Mouse (Mus musculus) forebrain, embryonic 13.5 days (tissue): ENCODE data around the gene Gpa33. TPM values are rescaled to one million over a fixed set of nuclear protein-coding genes. Genes with fewer than 3 reads are reported as not detected.

Experiments
- ATAC-seq: fragments of 200-750 bp; cut with Nextera tagmentation; 2 replicates; pipeline ENCODE4 v1.8.0; 2017
- H3K27ac ChIP-seq: fragments of 300-500 bp; sonication (generic); 2 replicates; pipeline ENCODE4 v1.5.1; 2015; ENCODE audit warnings: inconsistent platforms, mild to moderate bottlenecking, moderate library complexity
- H3K27me3 ChIP-seq: fragments of 300-500 bp; sonication (generic); 2 replicates; pipeline ENCODE4 v1.6.1; 2015; ENCODE audit warnings: mild to moderate bottlenecking, inconsistent platforms
- H3K36me3 ChIP-seq: fragments of 300-500 bp; sonication (generic); 2 replicates; pipeline ENCODE4 v1.6.1; 2015; ENCODE audit warnings: mild to moderate bottlenecking, inconsistent platforms; ENCODE audit not compliant: poor library complexity, severe bottlenecking
- H3K4me1 ChIP-seq: fragments of 300-500 bp; sonication (generic); 2 replicates; pipeline ENCODE4 v1.6.1; 2015; ENCODE audit warnings: inconsistent platforms
- H3K4me2 ChIP-seq: fragments of 300-500 bp; sonication (generic); 2 replicates; pipeline ENCODE4 v1.6.1; 2015; ENCODE audit warnings: inconsistent platforms, mild to moderate bottlenecking, moderate library complexity
- H3K4me3 ChIP-seq: fragments of 300-500 bp; sonication (generic); 2 replicates; pipeline ENCODE4 v1.5.1; 2015; ENCODE audit warnings: mild to moderate bottlenecking, inconsistent platforms
- H3K9ac ChIP-seq: fragments of 300-500 bp; sonication (generic); 2 replicates; pipeline ENCODE4 v1.6.1; 2015; ENCODE audit warnings: mild to moderate bottlenecking, inconsistent platforms
- H3K9me3 ChIP-seq: fragments of 300-500 bp; sonication (generic); replicated peaks from 2 replicates; pipeline ENCODE4 v1.6.1; 2016; ENCODE audit warnings: inconsistent platforms
- WGBS: fragments of 180-500 bp; shearing (Covaris S2); methylation state at CpG from one replicate; pipeline ENCODE4 v1.1.7; 2015; 5-methylcytosine and 5-hydroxymethylcytosine counted together
- polyA plus RNA-seq: library from polyadenylated mRNA; unstranded; fragments of >200 nt; fragmentation: Nextera tagmentation; extraction: Ambion mirVana; gene quantifications from 2 replicates; pipeline ENCODE4 v1.2.1, GENCODE M21; 2015

Gpa33 gene
- not detected in 2 replicates for polyA plus RNA-seq

GRCm38 (mm10) chr1:166130224-166130860 lies at the start of gene Gpa33:
Gpa33 (plus strand) TSS chr1:166130238.
- H3K27me3 ChIP-seq = no peaks in the 10 kb centered on the region
- H3K27ac ChIP-seq = no peak within 1 kb of the TSS
- no peak within 1 kb of the TSS for H3K4me2 ChIP-seq
- no peak within 1 kb of the TSS for H3K9ac ChIP-seq
- no peaks in the 10 kb centered on the region for H3K9me3 ChIP-seq
- WGBS = 80% methylated on average over 5 of the region's 5 CpGs
- no peak within 1 kb of the TSS for H3K4me3 ChIP-seq
- ATAC-seq = no peak
- no peaks in the 10 kb centered on the region for H3K4me1 ChIP-seq
- H3K36me3 ChIP-seq = no peaks in the 10 kb centered on the region

GRCm38 (mm10) chr1:166088446-166089170 lies 41.4 kb upstream of the Gpa33 start:
- no peak overlapping the region for H3K27ac ChIP-seq
- peaks cover 7% of the 10 kb centered on the region for H3K4me1 ChIP-seq
- H3K36me3 ChIP-seq = no peaks in the 10 kb centered on the region
- H3K9me3 ChIP-seq = no peaks in the 10 kb centered on the region
- H3K4me2 ChIP-seq = no peak overlapping the region
- 40% methylated on average over 19 of the region's 19 CpGs for WGBS
- H3K4me3 ChIP-seq = no peak overlapping the region
- 0 out of 2 replicates have a peak, but pooled peaks have one; percentile 13 for ATAC-seq
- H3K9ac ChIP-seq = no peak overlapping the region
- H3K27me3 ChIP-seq = no peaks in the 10 kb centered on the region

DNA sequence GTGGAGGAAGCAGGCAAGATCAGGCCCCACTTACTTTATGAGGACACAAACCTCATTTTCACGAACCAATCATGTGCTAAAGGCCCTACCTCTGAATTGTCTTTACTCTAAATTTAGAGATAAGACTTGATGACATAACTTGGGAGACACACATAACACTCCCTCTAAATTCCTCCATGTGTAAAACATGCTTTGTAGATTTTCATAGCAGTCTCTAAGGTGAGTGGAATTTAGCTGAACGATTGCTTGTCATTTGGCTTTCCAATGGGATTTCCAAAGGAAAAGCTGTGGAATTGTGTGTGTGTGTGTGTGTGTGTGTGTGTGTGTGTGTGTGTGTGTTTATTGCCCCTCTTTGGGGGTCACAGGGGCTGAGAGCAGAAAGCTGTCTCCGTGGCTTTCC lies 40.7 kb upstream of the Gpa33 start:
- Histone ChIP-seq H3K9ac (no peak overlapping the region), H3K4me2 (no peak overlapping the region), H3K27ac (no peak overlapping the region), H3K4me3 (no peak overlapping the region), H3K4me1 (peaks cover 7% of the 10 kb centered on the region), H3K27me3 (no peaks in the 10 kb centered on the region), H3K36me3 (no peaks in the 10 kb centered on the region), H3K9me3 (no peaks in the 10 kb centered on the region)
- 76% methylated on average over 3 of the region's 3 CpGs for WGBS
- no peak for ATAC-seq

DNA sequence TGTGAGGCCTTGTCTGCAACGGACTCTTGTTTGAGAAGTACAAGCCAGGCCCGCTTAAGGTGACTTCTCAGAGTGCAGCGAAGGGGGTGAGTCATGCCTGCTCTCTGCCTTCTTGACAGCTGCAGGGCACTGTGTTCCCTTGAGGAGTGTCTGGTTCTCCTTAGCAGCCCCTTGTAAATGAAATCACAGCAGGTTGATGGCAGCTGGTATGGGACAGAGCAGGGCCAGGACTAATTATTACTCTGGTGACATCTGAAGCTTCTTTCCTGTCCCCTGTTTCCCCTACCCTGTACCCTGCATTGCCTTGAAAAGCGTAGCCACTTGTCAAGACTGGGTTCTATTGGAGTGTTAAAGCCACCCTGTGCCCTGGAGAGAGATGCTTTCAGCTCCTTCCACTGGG lies 40.3 kb upstream of the Gpa33 start:
- H3K27me3 ChIP-seq = no peaks in the 10 kb centered on the region
- no peak overlapping the region for H3K4me3 ChIP-seq
- WGBS = 78% methylated on average over 4 of the region's 4 CpGs
- H3K4me2 ChIP-seq = no peak overlapping the region
- no peak overlapping the region for H3K27ac ChIP-seq
- no peak overlapping the region for H3K9ac ChIP-seq
- H3K36me3 ChIP-seq = no peaks in the 10 kb centered on the region
- ATAC-seq = no peak
- peaks cover 7% of the 10 kb centered on the region for H3K4me1 ChIP-seq
- no peaks in the 10 kb centered on the region for H3K9me3 ChIP-seq

DNA sequence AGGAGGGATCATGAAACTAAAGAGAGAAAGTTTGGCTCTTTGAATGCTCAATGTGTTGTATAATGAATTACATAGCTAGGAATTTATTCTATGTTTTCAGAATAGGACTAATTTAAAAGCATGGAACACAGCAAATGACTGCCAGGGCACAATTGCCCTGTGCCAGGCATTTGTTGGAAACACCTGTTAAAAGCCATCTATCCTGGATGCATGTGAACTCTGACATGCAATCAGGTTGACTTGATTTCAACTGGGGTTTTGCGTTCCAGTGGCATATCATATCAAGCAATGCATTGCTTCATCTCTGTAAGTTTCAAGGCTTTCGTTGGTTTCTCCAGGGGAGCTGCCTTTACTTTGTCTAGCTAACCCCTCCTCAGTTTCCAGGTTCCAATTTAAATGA lies 39.7 kb upstream of the Gpa33 start:
- Histone ChIP-seq H3K9me3 (no peaks in the 10 kb centered on the region), H3K27ac (no peak overlapping the region), H3K4me1 (peaks cover 7% of the 10 kb centered on the region), H3K4me3 (no peak overlapping the region), H3K9ac (no peak overlapping the region), H3K36me3 (no peaks in the 10 kb centered on the region), H3K27me3 (no peaks in the 10 kb centered on the region), H3K4me2 (no peak overlapping the region)
- 93% methylated on average over 2 of the region's 2 CpGs for WGBS
- ATAC-seq = no peak

GRCm38 (mm10) chr1:166094462-166094861 lies 35.6 kb upstream of the Gpa33 start:
- Histone ChIP-seq H3K9me3 (no peaks in the 10 kb centered on the region), H3K4me2 (no peak overlapping the region), H3K9ac (no peak overlapping the region), H3K4me1 (no peaks in the 10 kb centered on the region), H3K36me3 (no peaks in the 10 kb centered on the region), H3K27ac (no peak overlapping the region), H3K4me3 (no peak overlapping the region), H3K27me3 (no peaks in the 10 kb centered on the region)
- ATAC-seq = no peak
- WGBS = 86% methylated on average over 3 of the region's 3 CpGs

GRCm38 (mm10) chr1:166098120-166098519 lies 31.9 kb upstream of the Gpa33 start:
- H3K4me2 ChIP-seq = no peak overlapping the region
- ATAC-seq = no peak
- H3K36me3 ChIP-seq = no peaks in the 10 kb centered on the region
- H3K9ac ChIP-seq = no peak overlapping the region
- WGBS = 96% methylated on average over 2 of the region's 2 CpGs
- H3K4me3 ChIP-seq = no peak overlapping the region
- no peak overlapping the region for H3K27ac ChIP-seq
- H3K4me1 ChIP-seq = no peaks in the 10 kb centered on the region
- no peaks in the 10 kb centered on the region for H3K9me3 ChIP-seq
- no peaks in the 10 kb centered on the region for H3K27me3 ChIP-seq

DNA sequence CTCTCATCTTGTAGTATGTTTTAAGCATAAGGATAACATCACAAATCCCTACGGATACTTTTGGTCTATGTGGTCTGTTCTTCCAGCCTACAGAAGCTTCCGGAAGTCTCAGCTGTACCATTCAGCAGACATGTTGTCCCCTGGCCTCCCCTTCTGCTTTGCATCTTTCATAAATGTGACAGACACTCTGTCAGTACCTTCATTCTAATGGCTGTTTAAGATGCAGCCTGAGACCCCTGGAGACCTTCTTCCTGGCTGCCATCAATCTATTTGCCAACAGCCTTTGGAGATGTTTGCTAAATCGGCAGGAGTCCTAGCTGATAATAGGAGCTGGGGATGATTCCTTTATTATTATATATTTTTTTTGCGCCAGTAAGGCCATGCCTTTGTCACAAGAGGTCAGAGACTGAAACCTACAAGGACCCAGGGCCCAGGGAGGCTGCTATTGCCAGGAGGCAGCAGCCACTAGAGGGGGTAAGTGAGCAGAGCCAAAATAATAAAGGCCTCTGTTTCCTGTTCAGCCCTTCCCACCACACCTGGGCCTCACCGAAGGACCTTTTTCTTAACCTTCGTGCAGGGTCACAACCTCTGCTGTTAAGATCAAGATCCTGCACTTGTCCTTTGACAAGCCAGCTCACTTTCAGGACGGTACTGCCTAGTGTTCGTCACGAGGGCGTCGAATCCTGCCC lies 27.0 kb upstream of the Gpa33 start:
- Histone ChIP-seq H3K27me3 (no peaks in the 10 kb centered on the region), H3K27ac (no peak overlapping the region), H3K4me1 (no peaks in the 10 kb centered on the region), H3K36me3 (no peaks in the 10 kb centered on the region), H3K9ac (no peak overlapping the region), H3K9me3 (no peaks in the 10 kb centered on the region), H3K4me2 (no peak overlapping the region), H3K4me3 (no peak overlapping the region)
- 75% methylated on average over 11 of the region's 11 CpGs for WGBS
- ATAC-seq = no peak

DNA sequence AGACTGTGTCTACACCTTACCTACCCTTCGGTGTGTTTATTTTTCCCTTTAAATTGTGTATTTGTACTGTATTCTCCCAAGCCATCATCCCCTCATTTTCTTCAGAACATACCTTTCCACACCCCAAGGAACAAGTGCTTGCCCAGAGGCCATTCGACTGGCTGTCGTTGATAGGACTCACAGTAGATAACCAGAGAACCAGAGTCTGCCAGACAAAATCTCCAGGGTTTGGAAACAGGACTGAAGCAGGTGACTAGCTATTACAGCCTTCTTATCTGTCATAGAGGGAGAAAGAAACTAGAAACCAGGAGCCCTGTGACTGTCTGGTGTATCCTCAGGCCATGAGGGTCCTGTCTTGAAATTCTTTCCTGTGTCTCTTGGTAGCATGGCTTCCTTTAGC lies 25.2 kb upstream of the Gpa33 start:
- WGBS = 100% methylated on average over 3 of the region's 3 CpGs
- H3K4me3 ChIP-seq = no peak overlapping the region
- no peaks in the 10 kb centered on the region for H3K9me3 ChIP-seq
- no peak overlapping the region for H3K27ac ChIP-seq
- H3K36me3 ChIP-seq = no peaks in the 10 kb centered on the region
- H3K4me2 ChIP-seq = no peak overlapping the region
- H3K27me3 ChIP-seq = no peaks in the 10 kb centered on the region
- no peak overlapping the region for H3K9ac ChIP-seq
- no peak for ATAC-seq
- no peaks in the 10 kb centered on the region for H3K4me1 ChIP-seq

- no peak overlapping the region for H3K27ac ChIP-seq
- no peaks in the 10 kb centered on the region for H3K4me1 ChIP-seq
- no peaks in the 10 kb centered on the region for H3K27me3 ChIP-seq
- no peak for ATAC-seq
- no peaks in the 10 kb centered on the region for H3K36me3 ChIP-seq
- H3K4me2 ChIP-seq = no peak overlapping the region
- no peak overlapping the region for H3K9ac ChIP-seq
- 88% methylated on average over 6 of the region's 6 CpGs for WGBS
- no peak overlapping the region for H3K4me3 ChIP-seq
- H3K9me3 ChIP-seq = no peaks in the 10 kb centered on the region
Measured at GRCm38 (mm10) chr1:166105464-166105863, 24.6 kb upstream of the Gpa33 start.

GRCm38 (mm10) chr1:166114986-166115385 lies 15.1 kb upstream of the Gpa33 start:
- ATAC-seq = no peak
- Histone ChIP-seq H3K27me3 (no peaks in the 10 kb centered on the region), H3K9me3 (no peaks in the 10 kb centered on the region), H3K36me3 (no peaks in the 10 kb centered on the region), H3K27ac (no peak overlapping the region), H3K9ac (no peak overlapping the region), H3K4me2 (no peak overlapping the region), H3K4me1 (no peaks in the 10 kb centered on the region), H3K4me3 (no peak overlapping the region)
- 92% methylated on average over 3 of the region's 3 CpGs for WGBS

DNA sequence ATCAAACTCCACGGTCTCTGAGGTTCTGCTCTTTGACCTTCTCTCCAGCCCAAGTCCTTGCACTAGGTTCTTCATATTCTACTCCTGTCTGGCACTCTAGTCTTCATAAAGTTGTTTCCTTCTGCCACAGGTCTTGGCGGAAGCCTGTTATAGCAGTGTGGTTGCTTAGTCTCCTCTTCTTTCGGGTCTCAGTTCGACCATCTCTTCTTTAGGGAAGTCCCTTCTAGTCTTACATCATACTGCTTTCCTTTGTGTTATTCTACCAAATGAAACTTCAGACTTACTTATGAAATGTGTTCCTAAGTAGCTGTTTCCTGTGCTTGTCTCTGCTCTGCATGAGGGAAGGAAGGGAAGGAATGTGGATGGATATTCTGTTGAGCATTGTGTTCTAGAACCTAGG lies 14.3 kb upstream of the Gpa33 start:
- Histone ChIP-seq H3K9ac (no peak overlapping the region), H3K4me3 (no peak overlapping the region), H3K27me3 (no peaks in the 10 kb centered on the region), H3K9me3 (no peaks in the 10 kb centered on the region), H3K27ac (no peak overlapping the region), H3K4me1 (no peaks in the 10 kb centered on the region), H3K4me2 (no peak overlapping the region), H3K36me3 (no peaks in the 10 kb centered on the region)
- WGBS = 94% methylated on average over 4 of the region's 4 CpGs
- ATAC-seq = no peak
